Mouse (Mus musculus): Measurements from ENCODE around the gene Atpaf2. TPM values are rescaled to one million over a fixed set of nuclear protein-coding genes. Genes with fewer than 3 reads are reported as not detected.

Gene Atpaf2
- polyA plus RNA-seq, 1 experiment from 2014 or later: 47.9 TPM

GRCm38 (mm10) chr11:60418473-60418803, 181 bp upstream of the Atpaf2 start:
- Histone ChIP-seq H3K9ac (replicated peaks; ENCODE audit: low read length) (peak overlapping the region; percentile 94), H3K4me3 (ENCODE audit: low read depth, low read length) (peak overlapping the region; percentile 89), H3K4me2 (ENCODE audit: low read depth, low read length) (peak overlapping the region; percentile 93), H3K27ac (replicated peaks; ENCODE audit: low read depth, low read length) (no peak overlapping the region), H3K36me3 (replicated peaks; ENCODE audit: control insufficient read depth, insufficient read depth, low read depth, low read length) (no peaks in the 10 kb centered on the region), H3K4me1 (ENCODE audit: control insufficient read depth, insufficient read depth, low read length) (peaks cover 4% of the 10 kb centered on the region), H3K9me3 (replicated peaks; ENCODE audit: control insufficient read depth, low read length) (no peaks in the 10 kb centered on the region), H3K27me3 (ENCODE audit: control insufficient read depth, insufficient read depth, low read length) (no peaks in the 10 kb centered on the region)
- ATAC-seq (replicated peaks; ENCODE audit: insufficient number of reproducible peaks, low FRiP score, low TSS enrichment, low read depth): no peak
- WGBS: 16% methylated on average over 6 of the region's 6 CpGs
- DNase-seq (ENCODE audit: low spot score): peak; percentile 2

DNA sequence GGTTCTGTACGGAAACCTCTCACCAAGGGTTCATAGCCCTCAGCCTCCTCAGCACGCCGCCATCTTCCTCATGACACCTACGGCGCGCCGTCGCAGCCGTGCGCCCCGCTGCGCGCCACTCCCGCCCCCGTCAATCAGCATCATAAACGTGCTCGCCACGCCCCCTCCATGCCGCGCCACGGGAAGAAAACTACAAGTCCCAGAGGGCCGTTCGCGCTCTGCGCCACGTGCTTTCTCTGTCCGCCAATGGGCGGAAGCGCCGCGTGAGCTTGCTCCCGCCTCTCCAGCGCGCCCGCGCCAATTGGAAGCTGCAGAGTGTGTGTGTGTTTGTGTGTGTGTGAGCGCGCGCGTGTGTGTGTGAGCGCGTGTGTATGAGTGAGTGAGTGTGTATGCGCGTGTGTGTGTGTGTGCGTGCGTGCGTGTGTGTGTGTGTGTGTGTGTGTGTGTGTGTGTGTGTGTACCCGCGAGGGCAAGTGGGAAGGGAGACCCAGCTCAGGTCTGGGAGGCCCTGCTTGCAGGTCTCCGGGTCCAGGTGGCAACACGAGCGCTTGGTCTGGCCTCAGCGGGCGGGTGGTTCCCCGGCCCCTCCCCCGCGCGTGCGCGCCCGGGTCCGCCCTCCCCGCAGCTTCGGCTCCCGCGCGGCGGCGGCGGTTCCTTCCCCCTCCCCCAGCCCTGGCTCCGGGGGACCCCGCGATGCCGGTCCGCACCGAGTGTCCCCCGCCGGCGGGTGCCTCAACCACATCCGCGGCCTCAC, 1.1 kb downstream of the Atpaf2 start, which contains the start of gene Gid4:
Gene Gid4, plus strand, starts transcription at position 183 of the 754 bp plus-strand sequence.
- peak within 1 kb of the TSS; percentile 93 for H3K4me2 ChIP-seq (ENCODE audit: low read depth, low read length)
- under 1% methylated on average over 70 of the region's 81 CpGs for WGBS
- peak; percentile 99 for DNase-seq (ENCODE audit: low spot score)

GRCm38 (mm10) chr11:60416590-60416962, 1.7 kb downstream of the Atpaf2 start:
- no peaks in the 10 kb centered on the region for H3K27me3 ChIP-seq (ENCODE audit: control insufficient read depth, insufficient read depth, low read length)
- under 1% methylated on average over 21 of the region's 21 CpGs for WGBS
- peak overlapping the region; percentile 84 for H3K9ac ChIP-seq (replicated peaks; ENCODE audit: low read length)
- peak overlapping the region; percentile 67 for H3K4me2 ChIP-seq (ENCODE audit: low read depth, low read length)
- no peaks in the 10 kb centered on the region for H3K9me3 ChIP-seq (replicated peaks; ENCODE audit: control insufficient read depth, low read length)
- DNase-seq (ENCODE audit: low spot score) (no peak), ATAC-seq (replicated peaks; ENCODE audit: insufficient number of reproducible peaks, low FRiP score, low TSS enrichment, low read depth) (no peak)
- no peaks in the 10 kb centered on the region for H3K36me3 ChIP-seq (replicated peaks; ENCODE audit: control insufficient read depth, insufficient read depth, low read depth, low read length)
- peaks cover 4% of the 10 kb centered on the region for H3K4me1 ChIP-seq (ENCODE audit: control insufficient read depth, insufficient read depth, low read length)
- H3K4me3 ChIP-seq (ENCODE audit: low read depth, low read length): peak overlapping the region; percentile 89
- no peak overlapping the region for H3K27ac ChIP-seq (replicated peaks; ENCODE audit: low read depth, low read length)

More for the DNA sequence above, 1.1 kb downstream of the Atpaf2 start, which contains the start of gene Gid4:
- peaks cover 4% of the 10 kb centered on the region for H3K4me1 ChIP-seq (ENCODE audit: control insufficient read depth, insufficient read depth, low read length)
- H3K4me3 ChIP-seq (ENCODE audit: low read depth, low read length): peak within 1 kb of the TSS; percentile 89
- H3K27ac ChIP-seq (replicated peaks; ENCODE audit: low read depth, low read length): peak within 1 kb of the TSS; percentile 73
- no peaks in the 10 kb centered on the region for H3K27me3 ChIP-seq (ENCODE audit: control insufficient read depth, insufficient read depth, low read length)
- no peaks in the 10 kb centered on the region for H3K9me3 ChIP-seq (replicated peaks; ENCODE audit: control insufficient read depth, low read length)
- ATAC-seq (replicated peaks; ENCODE audit: insufficient number of reproducible peaks, low FRiP score, low TSS enrichment, low read depth): peak; percentile 97
- H3K36me3 ChIP-seq (replicated peaks; ENCODE audit: control insufficient read depth, insufficient read depth, low read depth, low read length): no peaks in the 10 kb centered on the region
- H3K9ac ChIP-seq (replicated peaks; ENCODE audit: low read length): peak within 1 kb of the TSS; percentile 94

DNA sequence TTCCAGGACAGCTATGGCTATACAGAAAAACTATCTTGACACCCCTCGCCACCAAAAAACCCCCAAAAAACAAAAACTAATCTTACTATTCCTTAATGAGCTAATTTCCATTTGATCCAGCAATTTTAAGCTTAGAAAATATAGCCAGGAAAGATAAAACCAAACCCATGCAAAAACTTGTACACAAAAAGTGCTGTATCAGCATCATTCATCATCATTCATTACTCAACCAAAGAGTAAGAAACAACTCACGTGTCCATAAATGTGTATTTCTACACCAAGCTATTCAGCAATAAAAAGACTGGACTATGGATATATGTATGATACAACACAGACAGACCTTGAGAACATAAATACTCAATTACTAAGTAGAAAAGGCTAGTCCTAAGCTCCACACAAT, 5.3 kb downstream of the Atpaf2 start:
- ATAC-seq (replicated peaks; ENCODE audit: insufficient number of reproducible peaks, low FRiP score, low TSS enrichment, low read depth) (no peak), DNase-seq (ENCODE audit: low spot score) (no peak)
- no peak overlapping the region for H3K27ac ChIP-seq (replicated peaks; ENCODE audit: low read depth, low read length)
- no peaks in the 10 kb centered on the region for H3K4me1 ChIP-seq (ENCODE audit: control insufficient read depth, insufficient read depth, low read length)
- H3K4me3 ChIP-seq (ENCODE audit: low read depth, low read length): no peak overlapping the region
- H3K4me2 ChIP-seq (ENCODE audit: low read depth, low read length): no peak overlapping the region
- H3K9me3 ChIP-seq (replicated peaks; ENCODE audit: control insufficient read depth, low read length): no peaks in the 10 kb centered on the region
- H3K9ac ChIP-seq (replicated peaks; ENCODE audit: low read length): no peak overlapping the region
- no peaks in the 10 kb centered on the region for H3K27me3 ChIP-seq (ENCODE audit: control insufficient read depth, insufficient read depth, low read length)
- 98% methylated on average over 2 of the region's 2 CpGs for WGBS
- no peaks in the 10 kb centered on the region; the same call in 1 of the 2 replicates for H3K36me3 ChIP-seq (replicated peaks; ENCODE audit: control insufficient read depth, insufficient read depth, low read depth, low read length)

DNA sequence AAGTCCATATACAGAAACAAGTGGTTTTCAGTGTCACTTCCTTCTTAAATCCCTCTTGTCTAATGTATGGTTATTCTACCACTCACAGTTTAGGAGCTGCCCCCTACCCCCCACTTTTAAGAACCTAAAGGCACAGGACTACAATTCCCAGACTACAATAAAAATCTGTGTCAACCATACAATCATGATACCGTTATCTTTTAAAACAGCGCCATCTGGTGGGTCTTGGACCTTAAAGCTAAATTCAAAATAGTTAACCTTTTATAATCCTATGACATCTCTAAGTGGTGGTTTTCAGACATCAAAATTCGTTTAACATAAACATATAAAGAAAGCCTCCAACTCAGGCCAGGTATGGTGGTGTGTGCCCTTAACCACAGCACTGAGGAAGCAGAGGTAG, 6.1 kb downstream of the Atpaf2 start:
- Histone ChIP-seq H3K4me2 (ENCODE audit: low read depth, low read length) (no peak overlapping the region), H3K4me1 (ENCODE audit: control insufficient read depth, insufficient read depth, low read length) (no peaks in the 10 kb centered on the region), H3K27ac (replicated peaks; ENCODE audit: low read depth, low read length) (no peak overlapping the region), H3K36me3 (replicated peaks; ENCODE audit: control insufficient read depth, insufficient read depth, low read depth, low read length) (no peaks in the 10 kb centered on the region; the same call in 1 of the 2 replicates), H3K9ac (replicated peaks; ENCODE audit: low read length) (no peak overlapping the region), H3K9me3 (replicated peaks; ENCODE audit: control insufficient read depth, low read length) (no peaks in the 10 kb centered on the region), H3K27me3 (ENCODE audit: control insufficient read depth, insufficient read depth, low read length) (no peaks in the 10 kb centered on the region), H3K4me3 (ENCODE audit: low read depth, low read length) (no peak overlapping the region)
- DNase-seq (ENCODE audit: low spot score) (peak; percentile 90), ATAC-seq (replicated peaks; ENCODE audit: insufficient number of reproducible peaks, low FRiP score, low TSS enrichment, low read depth) (no peak)
- 11% methylated on average over 3 of the region's 3 CpGs for WGBS

- no peaks in the 10 kb centered on the region for H3K9me3 ChIP-seq (replicated peaks; ENCODE audit: control insufficient read depth, low read length)
- H3K4me2 ChIP-seq (ENCODE audit: low read depth, low read length): no peak overlapping the region
- no peaks in the 10 kb centered on the region; the same call in 1 of the 2 replicates for H3K36me3 ChIP-seq (replicated peaks; ENCODE audit: control insufficient read depth, insufficient read depth, low read depth, low read length)
- H3K4me3 ChIP-seq (ENCODE audit: low read depth, low read length): no peak overlapping the region
- no peaks in the 10 kb centered on the region for H3K4me1 ChIP-seq (ENCODE audit: control insufficient read depth, insufficient read depth, low read length)
- no peak for DNase-seq (ENCODE audit: low spot score)
- no peak overlapping the region for H3K9ac ChIP-seq (replicated peaks; ENCODE audit: low read length)
- no peak for ATAC-seq (replicated peaks; ENCODE audit: insufficient number of reproducible peaks, low FRiP score, low TSS enrichment, low read depth)
- WGBS: 100% methylated on average over 1 of the region's 1 CpGs
- no peak overlapping the region for H3K27ac ChIP-seq (replicated peaks; ENCODE audit: low read depth, low read length)
- no peaks in the 10 kb centered on the region for H3K27me3 ChIP-seq (ENCODE audit: control insufficient read depth, insufficient read depth, low read length)
These were observed 11.7 kb downstream of the Atpaf2 start for GRCm38 (mm10) chr11:60406606-60407005.

- no peak for DNase-seq (ENCODE audit: low spot score)
- H3K4me3 ChIP-seq (ENCODE audit: low read depth, low read length): no peak overlapping the region
- H3K27ac ChIP-seq (replicated peaks; ENCODE audit: low read depth, low read length): no peak overlapping the region
- H3K9me3 ChIP-seq (replicated peaks; ENCODE audit: control insufficient read depth, low read length): no peaks in the 10 kb centered on the region
- H3K27me3 ChIP-seq (ENCODE audit: control insufficient read depth, insufficient read depth, low read length): no peaks in the 10 kb centered on the region
- no peak overlapping the region for H3K4me2 ChIP-seq (ENCODE audit: low read depth, low read length)
- no peak overlapping the region for H3K9ac ChIP-seq (replicated peaks; ENCODE audit: low read length)
- H3K4me1 ChIP-seq (ENCODE audit: control insufficient read depth, insufficient read depth, low read length): no peaks in the 10 kb centered on the region
- ATAC-seq (replicated peaks; ENCODE audit: insufficient number of reproducible peaks, low FRiP score, low TSS enrichment, low read depth): no peak
- 92% methylated on average over 2 of the region's 2 CpGs for WGBS
- H3K36me3 ChIP-seq (replicated peaks; ENCODE audit: control insufficient read depth, insufficient read depth, low read depth, low read length): no peaks in the 10 kb centered on the region
These were observed 21.1 kb downstream of the Atpaf2 start for GRCm38 (mm10) chr11:60397172-60397571.

GRCm38 (mm10) chr11:60396546-60396945, 21.7 kb downstream of the Atpaf2 start:
- Histone ChIP-seq H3K36me3 (replicated peaks; ENCODE audit: control insufficient read depth, insufficient read depth, low read depth, low read length) (no peaks in the 10 kb centered on the region), H3K27ac (replicated peaks; ENCODE audit: low read depth, low read length) (no peak overlapping the region), H3K4me1 (ENCODE audit: control insufficient read depth, insufficient read depth, low read length) (no peaks in the 10 kb centered on the region), H3K9ac (replicated peaks; ENCODE audit: low read length) (no peak overlapping the region), H3K27me3 (ENCODE audit: control insufficient read depth, insufficient read depth, low read length) (no peaks in the 10 kb centered on the region), H3K4me3 (ENCODE audit: low read depth, low read length) (no peak overlapping the region), H3K9me3 (replicated peaks; ENCODE audit: control insufficient read depth, low read length) (no peaks in the 10 kb centered on the region), H3K4me2 (ENCODE audit: low read depth, low read length) (no peak overlapping the region)
- WGBS: 80% methylated on average over 6 of the region's 6 CpGs
- no peak for DNase-seq (ENCODE audit: low spot score)
- no peak for ATAC-seq (replicated peaks; ENCODE audit: insufficient number of reproducible peaks, low FRiP score, low TSS enrichment, low read depth)
